Mouse (Mus musculus) liver, postnatal 0 days (tissue): ENCODE data around the gene Fads2.

Source experiments
- CTCF ChIP-seq: sonication (generic); IDR thresholded peaks from 2 replicates; pipeline ENCODE4 v1.5.1; 2016; ENCODE audit warnings: antibody characterized with exemption, low read depth
- EP300 ChIP-seq: IDR thresholded peaks from 2 replicates; pipeline ENCODE4 v1.6.1; 2016; ENCODE audit warnings: antibody characterized with exemption, low read depth, mild to moderate bottlenecking

DNA sequence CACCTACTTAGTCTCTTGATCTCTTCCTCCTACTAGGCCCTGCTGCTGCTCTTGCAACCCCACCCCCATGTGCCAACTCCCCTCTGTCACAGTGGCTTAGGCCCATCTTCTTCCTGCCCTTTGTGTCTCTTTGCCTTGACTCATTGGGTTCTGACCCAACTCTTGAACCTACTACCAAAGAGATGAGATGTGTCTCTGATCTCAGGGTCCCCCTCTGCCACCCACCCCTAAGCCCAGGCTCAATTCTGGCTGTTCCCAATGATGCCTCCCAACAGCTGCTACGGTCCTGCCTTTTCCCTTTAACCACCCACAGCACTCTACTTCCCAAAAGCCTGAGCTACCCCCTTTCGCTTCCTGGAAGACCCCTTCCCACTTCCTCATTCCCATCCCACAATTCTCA, 79.6 kb downstream of the Fads2 start:
- TF ChIP-seq CTCF (no peak), EP300 (no peak)
